Mouse (Mus musculus) midbrain, postnatal 0 days (tissue): Measurements from ENCODE around the gene Tsen54. TPM values are rescaled to one million over a fixed set of nuclear protein-coding genes. Genes with fewer than 3 reads are reported as not detected.

Source experiments
- ATAC-seq: fragments of 200-750 bp; cut with Nextera tagmentation; 2 replicates; pipeline ENCODE4 v1.8.0; 2017; ENCODE audit warnings: moderate number of reproducible peaks, mild to moderate bottlenecking, moderate TSS enrichment, moderate library complexity; ENCODE audit not compliant: low FRiP score
- DNase-seq: peaks from one replicate; pipeline ENCODE4 v3.0.0-alpha.2; 2015; ENCODE audit warnings: low spot score
- H3K27ac ChIP-seq: fragments of 300-500 bp; sonication (generic); 2 replicates; pipeline ENCODE4 v1.5.1; 2014; ENCODE audit warnings: low read depth, mild to moderate bottlenecking, low read length, mixed read lengths
- H3K27me3 ChIP-seq: fragments of 300-500 bp; sonication (generic); 2 replicates; pipeline ENCODE4 v1.6.1; 2014; ENCODE audit warnings: low read length, control low read depth, mixed read lengths; ENCODE audit not compliant: insufficient read depth
- H3K36me3 ChIP-seq: fragments of 300-500 bp; sonication (generic); 2 replicates; pipeline ENCODE4 v1.6.1; 2014; ENCODE audit warnings: low read length, control low read depth, mixed read lengths; ENCODE audit not compliant: insufficient read depth
- H3K4me1 ChIP-seq: fragments of 300-500 bp; sonication (generic); 2 replicates; pipeline ENCODE4 v1.6.1; 2014; ENCODE audit warnings: mild to moderate bottlenecking, control low read depth, antibody characterized with exemption, low read length, mixed read lengths; ENCODE audit not compliant: insufficient read depth
- H3K4me2 ChIP-seq: fragments of 300-500 bp; sonication (generic); 2 replicates; pipeline ENCODE4 v1.6.1; 2014; ENCODE audit warnings: low read depth, mild to moderate bottlenecking, low read length, mixed read lengths; ENCODE audit not compliant: poor library complexity, severe bottlenecking
- H3K4me3 ChIP-seq: fragments of 300-500 bp; sonication (generic); 2 replicates; pipeline ENCODE4 v1.5.1; 2014; ENCODE audit warnings: low read depth, mild to moderate bottlenecking, low read length, moderate library complexity
- H3K9ac ChIP-seq: fragments of 300-500 bp; sonication (generic); replicated peaks from 2 replicates; pipeline ENCODE4 v1.6.1; 2014; ENCODE audit warnings: mild to moderate bottlenecking, low read length, moderate library complexity, mixed read lengths; ENCODE audit not compliant: poor library complexity, severe bottlenecking
- H3K9me3 ChIP-seq: fragments of 300-500 bp; sonication (generic); 2 replicates; pipeline ENCODE4 v1.6.1; 2016; ENCODE audit warnings: low read length, control low read depth
- CTCF ChIP-seq: IDR thresholded peaks from 2 replicates; pipeline ENCODE4 v1.5.1; 2016; ENCODE audit warnings: antibody characterized with exemption, mild to moderate bottlenecking
- WGBS: fragments of 180-500 bp; shearing (Covaris S2); extraction: QIAGEN DNeasy Blood & Tissue Kit; methylation state at CpG from one replicate; pipeline ENCODE4 v1.1.7; 2014; 5-methylcytosine and 5-hydroxymethylcytosine counted together
- polyA plus RNA-seq: library from polyadenylated mRNA; unstranded; fragments of >200 nt; fragmentation: Nextera tagmentation; extraction: Ambion mirVana; gene quantifications from 2 replicates; pipeline ENCODE4 v1.2.1, GENCODE M21; 2015
- total RNA-seq: library from RNA; depleted of rRNA; stranded (reverse); fragments of >200 nt; gene quantifications from 2 replicates; pipeline ENCODE4 v1.2.3, GENCODE M21; 2014

The Tsen54 gene
- total and polyA plus RNA-seq, 2 experiments from 2014 or later: 15.5 to 27.7 TPM

- ATAC-seq (no peak), DNase-seq (no peak)
- Histone ChIP-seq H3K4me1 (no peaks in the 10 kb centered on the region), H3K4me3 (no peak overlapping the region), H3K9me3 (no peaks in the 10 kb centered on the region), H3K27ac (no peak overlapping the region), H3K4me2 (no peak overlapping the region), H3K27me3 (no peaks in the 10 kb centered on the region), H3K36me3 (peaks cover 87% of the 10 kb centered on the region), H3K9ac (no peak overlapping the region)
- WGBS: 86% methylated on average over 15 of the region's 15 CpGs
- no peak for TF ChIP-seq CTCF
These were observed 17.6 kb upstream of the Tsen54 start for GRCm38 (mm10) chr11:115796898-115797297.

- Histone ChIP-seq H3K4me2 (no peak overlapping the region), H3K27me3 (no peaks in the 10 kb centered on the region), H3K36me3 (peaks cover 79% of the 10 kb centered on the region), H3K4me1 (no peaks in the 10 kb centered on the region), H3K9ac (no peak overlapping the region), H3K27ac (no peak overlapping the region), H3K9me3 (no peaks in the 10 kb centered on the region), H3K4me3 (no peak overlapping the region)
- 80% methylated on average over 9 of the region's 9 CpGs for WGBS
- ATAC-seq (no peak), DNase-seq (no peak)
- no peak for TF ChIP-seq CTCF
These were observed 16.9 kb upstream of the Tsen54 start for GRCm38 (mm10) chr11:115797665-115798064.

- Histone ChIP-seq H3K27me3 (no peaks in the 10 kb centered on the region), H3K4me2 (no peak overlapping the region), H3K9ac (no peak overlapping the region), H3K4me3 (no peak overlapping the region), H3K27ac (no peak overlapping the region), H3K36me3 (peaks cover 53% of the 10 kb centered on the region), H3K9me3 (no peaks in the 10 kb centered on the region), H3K4me1 (no peaks in the 10 kb centered on the region)
- DNase-seq: no peak
- ATAC-seq: no peak
- 96% methylated on average over 18 of the region's 18 CpGs for WGBS
- TF ChIP-seq CTCF: no peak
These were observed 13.5 kb upstream of the Tsen54 start for GRCm38 (mm10) chr11:115800981-115801380.

- H3K4me1 ChIP-seq: no peaks in the 10 kb centered on the region
- no peaks in the 10 kb centered on the region for H3K9me3 ChIP-seq
- ATAC-seq: no peak
- H3K4me2 ChIP-seq: no peak overlapping the region
- no peak overlapping the region for H3K9ac ChIP-seq
- no peak overlapping the region for H3K4me3 ChIP-seq
- 91% methylated on average over 24 of the region's 24 CpGs for WGBS
- H3K36me3 ChIP-seq: peaks cover 32% of the 10 kb centered on the region
- no peaks in the 10 kb centered on the region for H3K27me3 ChIP-seq
- no peak for TF ChIP-seq CTCF
- no peak for DNase-seq
- no peak overlapping the region for H3K27ac ChIP-seq
These were observed 11.3 kb upstream of the Tsen54 start for GRCm38 (mm10) chr11:115803072-115803709.

- Histone ChIP-seq H3K27me3 (no peaks in the 10 kb centered on the region), H3K9ac (no peak overlapping the region), H3K36me3 (peaks cover 15% of the 10 kb centered on the region), H3K9me3 (no peaks in the 10 kb centered on the region), H3K4me1 (peaks cover 9% of the 10 kb centered on the region; the same call in 1 of the 2 replicates), H3K4me2 (no peak overlapping the region), H3K4me3 (no peak overlapping the region), H3K27ac (no peak overlapping the region)
- no peak for DNase-seq
- WGBS: 94% methylated on average over 7 of the region's 7 CpGs
- ATAC-seq: no peak
- TF ChIP-seq CTCF: no peak
These were observed 9.5 kb upstream of the Tsen54 start for GRCm38 (mm10) chr11:115805005-115805404.

GRCm38 (mm10) chr11:115806154-115806553 is 8.4 kb upstream of the Tsen54 start:
- peaks cover 10% of the 10 kb centered on the region for H3K36me3 ChIP-seq
- no peak overlapping the region for H3K27ac ChIP-seq
- DNase-seq: no peak
- peaks cover 9% of the 10 kb centered on the region; the same call in 1 of the 2 replicates for H3K4me1 ChIP-seq
- H3K4me3 ChIP-seq: no peak overlapping the region
- H3K4me2 ChIP-seq: no peak overlapping the region
- WGBS: 91% methylated on average over 10 of the region's 10 CpGs
- ATAC-seq: no peak
- TF ChIP-seq CTCF: no peak
- H3K9ac ChIP-seq: no peak overlapping the region
- no peaks in the 10 kb centered on the region for H3K27me3 ChIP-seq
- H3K9me3 ChIP-seq: no peaks in the 10 kb centered on the region
